Mouse (Mus musculus) forebrain, embryonic 14.5 days (tissue): Measurements from ENCODE around the gene Polr2l. TPM values are rescaled to one million over a fixed set of nuclear protein-coding genes. Genes with fewer than 3 reads are reported as not detected.
A peak's percentile ranks its signal among the peaks of the same experiment; 100 is the strongest.

Experiments
- ATAC-seq: fragments of 200-750 bp; cut with Nextera tagmentation; 2 replicates; pipeline ENCODE4 v1.8.0; 2017; ENCODE audit warnings: mild to moderate bottlenecking, moderate library complexity
- DNase-seq: peaks from one replicate; pipeline ENCODE4 v3.0.0-alpha.2; 2015; ENCODE audit warnings: low spot score
- H3K27ac ChIP-seq: fragments of 300-500 bp; sonication (generic); 2 replicates; pipeline ENCODE4 v1.5.1; 2014; ENCODE audit warnings: low read depth, mild to moderate bottlenecking, control low read depth, low read length, moderate library complexity
- H3K27me3 ChIP-seq: fragments of 300-500 bp; sonication (generic); replicated peaks from 2 replicates; pipeline ENCODE4 v1.6.1; 2014; ENCODE audit warnings: low read length, control low read depth, mixed read lengths; ENCODE audit not compliant: control insufficient read depth, insufficient read depth
- H3K36me3 ChIP-seq: fragments of 300-500 bp; sonication (generic); 2 replicates; pipeline ENCODE4 v1.6.1; 2014; ENCODE audit warnings: low read length, control low read depth; ENCODE audit not compliant: control insufficient read depth, insufficient read depth
- H3K4me1 ChIP-seq: fragments of 300-500 bp; sonication (generic); 2 replicates; pipeline ENCODE4 v1.6.1; 2014; ENCODE audit warnings: antibody characterized with exemption, low read length, control low read depth; ENCODE audit not compliant: control insufficient read depth, insufficient read depth
- H3K4me2 ChIP-seq: fragments of 300-500 bp; sonication (generic); 2 replicates; pipeline ENCODE4 v1.6.1; 2014; ENCODE audit warnings: mild to moderate bottlenecking, control low read depth, low read length
- H3K4me3 ChIP-seq: fragments of 300-500 bp; sonication (generic); 2 replicates; pipeline ENCODE4 v1.5.1; 2014; ENCODE audit warnings: low read depth, low read length, control low read depth
- H3K9ac ChIP-seq: fragments of 300-500 bp; sonication (generic); 2 replicates; pipeline ENCODE4 v1.6.1; 2014; ENCODE audit warnings: mild to moderate bottlenecking, low read length, control low read depth, moderate library complexity
- H3K9me3 ChIP-seq: fragments of 300-500 bp; sonication (generic); replicated peaks from 2 replicates; pipeline ENCODE4 v1.6.1; 2016; ENCODE audit warnings: low read length, control low read depth, mixed read lengths; ENCODE audit not compliant: control insufficient read depth
- WGBS: fragments of 180-500 bp; shearing (Covaris S2); extraction: QIAGEN DNeasy Blood & Tissue Kit; methylation state at CpG from one replicate; pipeline ENCODE4 v1.1.7; 2014; 5-methylcytosine and 5-hydroxymethylcytosine counted together
- polyA plus RNA-seq: library from polyadenylated mRNA; unstranded; fragments of >200 nt; fragmentation: Nextera tagmentation; extraction: Ambion mirVana; gene quantifications from 2 replicates; pipeline ENCODE4 v1.2.1, GENCODE M21; 2014

The Polr2l gene
- polyA plus RNA-seq, 1 experiment from 2014 or later = 79.3 TPM

GRCm38 (mm10) chr7:141461521-141462332 lies 13.2 kb downstream of the Polr2l start:
- DNase-seq = no peak
- peaks cover 63% of the 10 kb centered on the region for H3K27me3 ChIP-seq
- 3% methylated on average over 59 of the region's 59 CpGs for WGBS

GRCm38 (mm10) chr7:141460391-141461113 lies 14.4 kb downstream of the Polr2l start, which contains the start of gene Cracr2b:
Gene Cracr2b, plus strand, starts transcription at chr7:141461094.
- no peak for DNase-seq
- peaks cover 12% of the 10 kb centered on the region; the same call in 1 of the 2 replicates for H3K4me1 ChIP-seq
- H3K4me3 ChIP-seq = peak within 1 kb of the TSS; percentile 27
- peaks cover 54% of the 10 kb centered on the region for H3K27me3 ChIP-seq
- ATAC-seq = no peak
- peak within 1 kb of the TSS; percentile 50 for H3K4me2 ChIP-seq
- no peaks in the 10 kb centered on the region for H3K9me3 ChIP-seq
- no peak within 1 kb of the TSS for H3K27ac ChIP-seq
- H3K9ac ChIP-seq = peak within 1 kb of the TSS; percentile 48; the same call in 1 of the 2 replicates
- peaks cover 15% of the 10 kb centered on the region; the same call in 1 of the 2 replicates for H3K36me3 ChIP-seq
- 74% methylated on average over 15 of the region's 15 CpGs for WGBS

More at GRCm38 (mm10) chr7:141461521-141462332, 13.2 kb downstream of the Polr2l start:
- Histone ChIP-seq H3K36me3 (peaks cover 15% of the 10 kb centered on the region; the same call in 1 of the 2 replicates), H3K4me3 (peak overlapping the region; percentile 27), H3K4me1 (peaks cover 4% of the 10 kb centered on the region; the same call in 1 of the 2 replicates), H3K27ac (no peak overlapping the region), H3K9me3 (no peaks in the 10 kb centered on the region), H3K9ac (peak overlapping the region; percentile 48; the same call in 1 of the 2 replicates), H3K4me2 (peak overlapping the region; percentile 50)
- no peak for ATAC-seq

- peaks cover 12% of the 10 kb centered on the region; the same call in 1 of the 2 replicates for H3K4me1 ChIP-seq
- H3K27me3 ChIP-seq = peaks cover 49% of the 10 kb centered on the region
- DNase-seq (no peak), ATAC-seq (no peak)
- no peaks in the 10 kb centered on the region for H3K9me3 ChIP-seq
- 79% methylated on average over 5 of the region's 5 CpGs for WGBS
- no peak overlapping the region for H3K4me2 ChIP-seq
- peaks cover 15% of the 10 kb centered on the region; the same call in 1 of the 2 replicates for H3K36me3 ChIP-seq
- no peak overlapping the region for H3K4me3 ChIP-seq
- no peak overlapping the region for H3K9ac ChIP-seq
- no peak overlapping the region for H3K27ac ChIP-seq
Measured at GRCm38 (mm10) chr7:141460001-141460390, 14.9 kb downstream of the Polr2l start.

- Histone ChIP-seq H3K4me2 (no peak overlapping the region), H3K4me1 (peaks cover 12% of the 10 kb centered on the region; the same call in 1 of the 2 replicates), H3K27ac (no peak overlapping the region), H3K27me3 (peaks cover 42% of the 10 kb centered on the region), H3K9ac (no peak overlapping the region), H3K9me3 (no peaks in the 10 kb centered on the region), H3K36me3 (peaks cover 15% of the 10 kb centered on the region; the same call in 1 of the 2 replicates), H3K4me3 (no peak overlapping the region)
- DNase-seq = no peak
- no peak for ATAC-seq
- WGBS = 88% methylated on average over 17 of the region's 17 CpGs
Measured at GRCm38 (mm10) chr7:141459301-141459711, 15.6 kb downstream of the Polr2l start.

GRCm38 (mm10) chr7:141458661-141459060 lies 16.3 kb downstream of the Polr2l start:
- ATAC-seq (no peak), DNase-seq (no peak)
- peaks cover 36% of the 10 kb centered on the region for H3K27me3 ChIP-seq
- H3K4me1 ChIP-seq = peaks cover 12% of the 10 kb centered on the region; the same call in 1 of the 2 replicates
- no peak overlapping the region for H3K4me2 ChIP-seq
- H3K36me3 ChIP-seq = peaks cover 15% of the 10 kb centered on the region; the same call in 1 of the 2 replicates
- H3K4me3 ChIP-seq = no peak overlapping the region
- no peak overlapping the region for H3K27ac ChIP-seq
- no peaks in the 10 kb centered on the region for H3K9me3 ChIP-seq
- WGBS = 92% methylated on average over 11 of the region's 11 CpGs
- no peak overlapping the region for H3K9ac ChIP-seq

GRCm38 (mm10) chr7:141457986-141458660 lies 16.8 kb downstream of the Polr2l start:
- Histone ChIP-seq H3K9me3 (no peaks in the 10 kb centered on the region), H3K4me2 (no peak overlapping the region), H3K4me1 (peaks cover 12% of the 10 kb centered on the region; the same call in 1 of the 2 replicates), H3K27me3 (peaks cover 30% of the 10 kb centered on the region), H3K36me3 (peaks cover 15% of the 10 kb centered on the region; the same call in 1 of the 2 replicates), H3K27ac (no peak overlapping the region), H3K9ac (no peak overlapping the region), H3K4me3 (no peak overlapping the region)
- WGBS = 71% methylated on average over 15 of the region's 15 CpGs
- no peak for ATAC-seq
- no peak for DNase-seq

GRCm38 (mm10) chr7:141457236-141457635 lies 17.7 kb downstream of the Polr2l start:
- H3K9ac ChIP-seq = no peak overlapping the region
- H3K36me3 ChIP-seq = peaks cover 20% of the 10 kb centered on the region; the same call in 1 of the 2 replicates
- WGBS = 93% methylated on average over 14 of the region's 14 CpGs
- no peak overlapping the region for H3K4me3 ChIP-seq
- H3K4me2 ChIP-seq = no peak overlapping the region
- no peaks in the 10 kb centered on the region for H3K9me3 ChIP-seq
- H3K27me3 ChIP-seq = peaks cover 21% of the 10 kb centered on the region
- no peak overlapping the region for H3K27ac ChIP-seq
- ATAC-seq (no peak), DNase-seq (no peak)
- peaks cover 12% of the 10 kb centered on the region; the same call in 1 of the 2 replicates for H3K4me1 ChIP-seq

GRCm38 (mm10) chr7:141456739-141457138 lies 18.2 kb downstream of the Polr2l start:
- Histone ChIP-seq H3K27ac (no peak overlapping the region), H3K4me2 (peak overlapping the region; percentile 82; the same call in 1 of the 2 replicates), H3K4me1 (peaks cover 12% of the 10 kb centered on the region; the same call in 1 of the 2 replicates), H3K4me3 (no peak overlapping the region), H3K27me3 (peaks cover 16% of the 10 kb centered on the region), H3K9ac (no peak overlapping the region), H3K36me3 (peaks cover 25% of the 10 kb centered on the region), H3K9me3 (no peaks in the 10 kb centered on the region)
- DNase-seq (no peak), ATAC-seq (no peak)
- 90% methylated on average over 6 of the region's 6 CpGs for WGBS
